Mouse (Mus musculus) embryonic fibroblast, embryonic 13.5 days (primary cell): ENCODE measurements around the gene Cwh43.

Experiments used
- CTCF ChIP-seq: IDR thresholded peaks from 2 replicates; pipeline ENCODE4 v1.5.1; 2011; ENCODE audit warnings: mild to moderate bottlenecking, control low read depth, low read length, moderate library complexity, borderline replicate concordance; ENCODE audit not compliant: insufficient read depth
- POLR2A ChIP-seq: IDR thresholded peaks from 2 replicates; pipeline ENCODE4 v1.6.1; 2011; ENCODE audit warnings: low read depth, mild to moderate bottlenecking, control low read depth, low read length, moderate library complexity

DNA sequence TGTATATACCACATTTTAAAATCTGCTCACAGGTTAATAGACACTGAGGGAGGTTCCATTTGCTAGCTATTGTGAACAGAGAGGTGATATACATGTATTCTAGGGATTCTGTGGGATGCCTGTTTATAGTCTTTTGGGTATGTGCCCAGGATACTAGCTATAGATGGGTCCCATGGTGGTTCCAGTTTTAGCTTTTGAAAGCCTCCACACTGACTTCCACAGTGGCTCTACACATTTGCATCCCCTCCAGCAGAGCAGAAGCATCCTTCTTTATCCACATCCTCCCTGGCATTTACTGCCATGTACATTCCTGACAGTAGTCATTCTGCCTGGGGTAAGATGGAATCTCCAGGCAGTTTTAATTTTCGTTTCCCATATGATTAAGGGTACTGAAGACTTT lies 44.4 kb downstream of the Cwh43 start:
- TF ChIP-seq POLR2A = no peak
- no peak for TF ChIP-seq CTCF
